Mouse (Mus musculus): ENCODE results near the gene Hdac10. TPM values are rescaled to one million over a fixed set of nuclear protein-coding genes. Genes with fewer than 3 reads are reported as not detected.

The Hdac10 gene
- polyA plus RNA-seq, 1 experiment from 2014 or later, result 12.7 TPM

GRCm38 (mm10) chr15:89138531-89138930 is 10.0 kb upstream of the Hdac10 start:
- peaks cover 6% of the 10 kb centered on the region; the same call in 1 of the 2 replicates for H3K36me3 ChIP-seq
- H3K9ac ChIP-seq, result no peak overlapping the region
- no peak overlapping the region for H3K27ac ChIP-seq (ENCODE audit: poor library complexity, severe bottlenecking)
- no peak for ATAC-seq (ENCODE audit: insufficient number of reproducible peaks, low FRiP score)
- H3K9me3 ChIP-seq (replicated peaks), result no peaks in the 10 kb centered on the region
- WGBS, result 95% methylated on average over 5 of the region's 6 CpGs
- no peak overlapping the region for H3K4me3 ChIP-seq
- H3K4me2 ChIP-seq, result no peak overlapping the region
- peaks cover 38% of the 10 kb centered on the region for H3K27me3 ChIP-seq (replicated peaks)
- H3K4me1 ChIP-seq (replicated peaks), result peaks cover 38% of the 10 kb centered on the region

GRCm38 (mm10) chr15:89138046-89138405 is 9.5 kb upstream of the Hdac10 start:
- H3K4me2 ChIP-seq, result peak overlapping the region; percentile 56; the same call in 1 of the 2 replicates

GRCm38 (mm10) chr15:89137378-89138045 is 9.0 kb upstream of the Hdac10 start:
- ATAC-seq (ENCODE audit: insufficient number of reproducible peaks, low FRiP score), result no peak
- H3K4me3 ChIP-seq, result peak overlapping the region; percentile 23; the same call in 1 of the 2 replicates
- peak overlapping the region; percentile 67; the same call in 1 of the 2 replicates for H3K27ac ChIP-seq (ENCODE audit: poor library complexity, severe bottlenecking)

More at GRCm38 (mm10) chr15:89138046-89138405, 9.5 kb upstream of the Hdac10 start:
- no peak for ATAC-seq (ENCODE audit: insufficient number of reproducible peaks, low FRiP score)
- peaks cover 33% of the 10 kb centered on the region for H3K27me3 ChIP-seq (replicated peaks)
- H3K4me1 ChIP-seq (replicated peaks), result peaks cover 38% of the 10 kb centered on the region
- WGBS, result 75% methylated on average over 7 of the region's 7 CpGs
- no peak overlapping the region for H3K4me3 ChIP-seq
- H3K36me3 ChIP-seq, result peaks cover 10% of the 10 kb centered on the region
- no peak overlapping the region for H3K9ac ChIP-seq
- H3K27ac ChIP-seq (ENCODE audit: poor library complexity, severe bottlenecking), result no peak overlapping the region
- H3K9me3 ChIP-seq (replicated peaks), result no peaks in the 10 kb centered on the region

GRCm38 (mm10) chr15:89136461-89137155 is 8.1 kb upstream of the Hdac10 start:
- no peak overlapping the region for H3K27ac ChIP-seq (ENCODE audit: poor library complexity, severe bottlenecking)
- no peak overlapping the region for H3K4me3 ChIP-seq
- H3K9ac ChIP-seq, result no peak overlapping the region
- H3K4me1 ChIP-seq (replicated peaks), result peaks cover 31% of the 10 kb centered on the region
- peaks cover 21% of the 10 kb centered on the region for H3K36me3 ChIP-seq
- peaks cover 19% of the 10 kb centered on the region for H3K27me3 ChIP-seq (replicated peaks)
- ATAC-seq (ENCODE audit: insufficient number of reproducible peaks, low FRiP score), result no peak
- H3K9me3 ChIP-seq (replicated peaks), result no peaks in the 10 kb centered on the region
- H3K4me2 ChIP-seq, result peak overlapping the region; percentile 56; the same call in 1 of the 2 replicates
- WGBS, result 83% methylated on average over 5 of the region's 5 CpGs

More at GRCm38 (mm10) chr15:89137378-89138045, 9.0 kb upstream of the Hdac10 start:
- Histone ChIP-seq H3K36me3 (peaks cover 15% of the 10 kb centered on the region), H3K27me3 (replicated peaks) (peaks cover 28% of the 10 kb centered on the region), H3K9me3 (replicated peaks) (no peaks in the 10 kb centered on the region), H3K9ac (peak overlapping the region; percentile 52; the same call in 1 of the 2 replicates), H3K4me1 (replicated peaks) (peaks cover 38% of the 10 kb centered on the region), H3K4me2 (peak overlapping the region; percentile 56)
- WGBS, result 44% methylated on average over 11 of the region's 11 CpGs

GRCm38 (mm10) chr15:89131316-89131715 is 2.8 kb upstream of the Hdac10 start:
- no peaks in the 10 kb centered on the region for H3K27me3 ChIP-seq (replicated peaks)
- H3K4me3 ChIP-seq, result no peak overlapping the region
- H3K27ac ChIP-seq (ENCODE audit: poor library complexity, severe bottlenecking), result no peak overlapping the region
- no peak overlapping the region for H3K4me2 ChIP-seq
- WGBS, result 75% methylated on average over 3 of the region's 3 CpGs
- no peak for ATAC-seq (ENCODE audit: insufficient number of reproducible peaks, low FRiP score)
- peaks cover 36% of the 10 kb centered on the region for H3K36me3 ChIP-seq
- no peaks in the 10 kb centered on the region for H3K9me3 ChIP-seq (replicated peaks)
- H3K9ac ChIP-seq, result no peak overlapping the region
- H3K4me1 ChIP-seq (replicated peaks), result peaks cover 12% of the 10 kb centered on the region

- Histone ChIP-seq H3K27ac (ENCODE audit: poor library complexity, severe bottlenecking) (no peak overlapping the region), H3K9ac (no peak overlapping the region), H3K4me2 (no peak overlapping the region), H3K4me3 (no peak overlapping the region), H3K36me3 (peaks cover 38% of the 10 kb centered on the region), H3K9me3 (replicated peaks) (no peaks in the 10 kb centered on the region), H3K27me3 (replicated peaks) (no peaks in the 10 kb centered on the region), H3K4me1 (replicated peaks) (peaks cover 12% of the 10 kb centered on the region)
- no peak for ATAC-seq (ENCODE audit: insufficient number of reproducible peaks, low FRiP score)
Measured at GRCm38 (mm10) chr15:89130245-89130644, 1.7 kb upstream of the Hdac10 start.

- no peak for ATAC-seq (ENCODE audit: insufficient number of reproducible peaks, low FRiP score)
- 86% methylated on average over 8 of the region's 8 CpGs for WGBS
- peak overlapping the region; percentile 81 for H3K4me2 ChIP-seq
- no peaks in the 10 kb centered on the region for H3K9me3 ChIP-seq (replicated peaks)
- peaks cover 20% of the 10 kb centered on the region for H3K4me1 ChIP-seq (replicated peaks)
- H3K27ac ChIP-seq (ENCODE audit: poor library complexity, severe bottlenecking), result no peak overlapping the region
- peak overlapping the region; percentile 82 for H3K9ac ChIP-seq
- H3K4me3 ChIP-seq, result peak overlapping the region; percentile 67
- peaks cover 28% of the 10 kb centered on the region for H3K36me3 ChIP-seq
- no peaks in the 10 kb centered on the region for H3K27me3 ChIP-seq (replicated peaks)
Measured at GRCm38 (mm10) chr15:89127364-89127940, 1.0 kb downstream of the Hdac10 start.

- Histone ChIP-seq H3K9ac (no peak overlapping the region), H3K27ac (ENCODE audit: poor library complexity, severe bottlenecking) (no peak overlapping the region), H3K4me3 (no peak overlapping the region), H3K9me3 (replicated peaks) (no peaks in the 10 kb centered on the region), H3K36me3 (peaks cover 22% of the 10 kb centered on the region), H3K27me3 (replicated peaks) (no peaks in the 10 kb centered on the region), H3K4me2 (no peak overlapping the region), H3K4me1 (replicated peaks) (peaks cover 28% of the 10 kb centered on the region)
- 86% methylated on average over 8 of the region's 8 CpGs for WGBS
- ATAC-seq (ENCODE audit: insufficient number of reproducible peaks, low FRiP score), result no peak
Measured at GRCm38 (mm10) chr15:89126622-89127021, 1.9 kb downstream of the Hdac10 start.

- H3K9ac ChIP-seq, result no peak overlapping the region
- ATAC-seq (ENCODE audit: insufficient number of reproducible peaks, low FRiP score), result no peak
- H3K36me3 ChIP-seq, result peaks cover 12% of the 10 kb centered on the region
- 89% methylated on average over 9 of the region's 9 CpGs for WGBS
- H3K4me2 ChIP-seq, result no peak overlapping the region
- H3K9me3 ChIP-seq (replicated peaks), result no peaks in the 10 kb centered on the region
- H3K4me1 ChIP-seq (replicated peaks), result peaks cover 39% of the 10 kb centered on the region
- no peak overlapping the region for H3K27ac ChIP-seq (ENCODE audit: poor library complexity, severe bottlenecking)
- no peaks in the 10 kb centered on the region for H3K27me3 ChIP-seq (replicated peaks)
- no peak overlapping the region for H3K4me3 ChIP-seq
Measured at GRCm38 (mm10) chr15:89125351-89125750, 3.1 kb downstream of the Hdac10 start.

GRCm38 (mm10) chr15:89124312-89124711 is 4.2 kb downstream of the Hdac10 start:
- ATAC-seq (ENCODE audit: insufficient number of reproducible peaks, low FRiP score), result no peak
- peaks cover 43% of the 10 kb centered on the region for H3K4me1 ChIP-seq (replicated peaks)
- no peaks in the 10 kb centered on the region for H3K27me3 ChIP-seq (replicated peaks)
- H3K36me3 ChIP-seq, result peaks cover 18% of the 10 kb centered on the region
- no peaks in the 10 kb centered on the region for H3K9me3 ChIP-seq (replicated peaks)
- 95% methylated on average over 3 of the region's 3 CpGs for WGBS
- H3K4me2 ChIP-seq, result no peak overlapping the region
- no peak overlapping the region for H3K4me3 ChIP-seq
- H3K9ac ChIP-seq, result no peak overlapping the region
- H3K27ac ChIP-seq (ENCODE audit: poor library complexity, severe bottlenecking), result no peak overlapping the region

GRCm38 (mm10) chr15:89123595-89123994 is 4.9 kb downstream of the Hdac10 start:
- ATAC-seq (ENCODE audit: insufficient number of reproducible peaks, low FRiP score), result no peak
- Histone ChIP-seq H3K4me2 (peak overlapping the region; percentile 96), H3K4me1 (replicated peaks) (peaks cover 40% of the 10 kb centered on the region), H3K9ac (peak overlapping the region; percentile 85), H3K36me3 (peaks cover 23% of the 10 kb centered on the region), H3K27ac (ENCODE audit: poor library complexity, severe bottlenecking) (peak overlapping the region; percentile 49; the same call in 1 of the 2 replicates), H3K27me3 (replicated peaks) (no peaks in the 10 kb centered on the region), H3K9me3 (replicated peaks) (no peaks in the 10 kb centered on the region), H3K4me3 (peak overlapping the region; percentile 90)
- 35% methylated on average over 11 of the region's 11 CpGs for WGBS
